Mouse (Mus musculus): ENCODE data around the gene Nutm1. TPM values are rescaled to one million over a fixed set of nuclear protein-coding genes. Genes with fewer than 3 reads are reported as not detected.

The Nutm1 gene
- total and polyA plus RNA-seq, 3 experiments: 0.04 to 0.13 TPM; not detected in 1

GRCm38 (mm10) chr2:112241787-112242186 lies 17.3 kb downstream of the Nutm1 start:
- DNase-seq (ENCODE audit: low read depth, low spot score): no peak
- TF ChIP-seq BHLHE40 (IDR thresholded peaks at IDR 0.05; ENCODE audit: borderline replicate concordance, low read depth, low read length) (no peak), CHD2 (IDR thresholded peaks at IDR 0.05; ENCODE audit: low read length) (no peak), TCF12 (IDR thresholded peaks at IDR 0.05; ENCODE audit: low read depth, low read length) (no peak), POLR2A (IDR thresholded peaks at IDR 0.05; ENCODE audit: control insufficient read depth in 1 of 2, insufficient read depth in 1 of 2, low read depth in 1 of 2, low read length in 2 of 2, poor library complexity in 1 of 2) (no peak), GABPA (IDR thresholded peaks at IDR 0.05; ENCODE audit: low read depth, low read length) (no peak), TAL1 (IDR thresholded peaks at IDR 0.05; ENCODE audit: low read length) (no peak), RAD21 (IDR thresholded peaks at IDR 0.05; ENCODE audit: low read depth, low read length) (no peak), JUND (IDR thresholded peaks at IDR 0.05; ENCODE audit: low read depth, low read length) (no peak), ZKSCAN1 (IDR thresholded peaks at IDR 0.05; ENCODE audit: low read depth, low read length) (no peak), HCFC1 (IDR thresholded peaks at IDR 0.05; ENCODE audit: low read depth, low read length) (no peak), RCOR1 (IDR thresholded peaks at IDR 0.05; ENCODE audit: low read depth, low read length) (no peak), MAZ (IDR thresholded peaks at IDR 0.05; ENCODE audit: low read depth, low read length) (no peak), KAT2A (conservative IDR thresholded peaks at IDR 0.05; ENCODE audit: low read depth, low read length) (no peak), NELFE (IDR thresholded peaks at IDR 0.05; ENCODE audit: low read depth, low read length) (no peak), ZMIZ1 (IDR thresholded peaks at IDR 0.05; ENCODE audit: low read depth, low read length) (no peak), ZC3H11A (IDR thresholded peaks at IDR 0.05; ENCODE audit: low read depth, low read length) (no peak), USF1 (IDR thresholded peaks at IDR 0.05; ENCODE audit: low read depth, low read length) (no peak), TBP (IDR thresholded peaks at IDR 0.05; ENCODE audit: low read depth, low read length) (no peak), SIN3A (IDR thresholded peaks at IDR 0.05; ENCODE audit: low read length) (no peak), USF2 (IDR thresholded peaks at IDR 0.05; ENCODE audit: borderline replicate concordance in 1 of 2, insufficient read depth in 1 of 2, low read depth in 1 of 2, low read length in 2 of 2) (no peak)
- no peak overlapping the region for H3K27ac ChIP-seq (ENCODE audit: control insufficient read depth, low read depth, low read length)
- peaks cover 0 to 3% of the 10 kb centered on the region in 2 experiments; a peak in 1 of 4 replicates for H3K36me3 ChIP-seq (ENCODE audit: control insufficient read depth in 1 of 2, insufficient read depth in 2 of 2, low read length in 2 of 2)
- peaks cover 0 to 10% of the 10 kb centered on the region in 2 experiments; a peak in 2 of 4 replicates for H3K4me1 ChIP-seq (ENCODE audit: control insufficient read depth in 1 of 2, insufficient read depth in 2 of 2, low read length in 2 of 2)
- H3K27me3 ChIP-seq (ENCODE audit: control insufficient read depth in 1 of 2, insufficient read depth in 2 of 2, low read length in 2 of 2): no peaks in the 10 kb centered on the region
- H3K79me2 ChIP-seq (ENCODE audit: control insufficient read depth, insufficient read depth, low read length, poor library complexity): peaks cover 9% of the 10 kb centered on the region
- H3K9ac ChIP-seq (ENCODE audit: control insufficient read depth, low read depth, low read length, poor library complexity, severe bottlenecking): no peak overlapping the region
- no peak overlapping the region for H3K4me3 ChIP-seq (ENCODE audit: control insufficient read depth in 1 of 2, insufficient read depth in 1 of 2, low read depth in 2 of 2, low read length in 2 of 2)
- H3K9me3 ChIP-seq (replicated peaks; ENCODE audit: insufficient read depth, low read length): no peaks in the 10 kb centered on the region
